Mouse (Mus musculus) bone marrow, adult 2 months (tissue): Measurements from ENCODE around the gene Thg1l.

Experiments
- CTCF ChIP-seq: fragments of 200-500 bp; IDR thresholded peaks from 2 replicates; pipeline ENCODE4 v1.5.1; 2011; ENCODE audit warnings: low read length, control low read depth; ENCODE audit not compliant: control insufficient read depth, insufficient read depth
- POLR2A ChIP-seq: fragments of 200-500 bp; IDR thresholded peaks from 2 replicates; pipeline ENCODE4 v1.6.1; 2011; ENCODE audit warnings: low read depth, mild to moderate bottlenecking, control low read depth, low read length, borderline replicate concordance; ENCODE audit not compliant: control insufficient read depth

- no peak for TF ChIP-seq CTCF
- TF ChIP-seq POLR2A = no peak
Observed at GRCm38 (mm10) chr11:45938917-45939316, 16.4 kb downstream of the Thg1l start.
